ENCODE assay signal across 9 mouse cellular contexts in genomic region chr4:68022891-68023303, GRCm38 (mm10).
DNase-seq lines count a peak whose midpoint lies in the region; ATAC-seq and TF ChIP-seq lines count a peak whose summit lies in the region.
"Had no signal": no experiment of that assay in that cellular context is flagged by ENCODE, and none has a peak within 500 bp of the region (broad histone marks: within the 10 kb centered on the region; RNA-seq: fewer than 3 reads in every experiment).

No protein-coding gene starts in this region.

- peak; percentile 16 for TF ChIP-seq CTCF in ES-Bruce4 (IDR thresholded peaks at IDR 0.05; ENCODE audit: low read depth, low read length)
- TF ChIP-seq CTCF in left cerebral cortex, adult 2 months (IDR thresholded peaks at IDR 0.05) = peak; percentile 73

- H3K4me1 ChIP-seq in ES-Bruce4 (ENCODE audit: control insufficient read depth, insufficient read depth, low read length) = no peaks in the 10 kb centered on the region
- H3K4me1 ChIP-seq in embryonic facial prominence, embryonic 10.5 days = no peaks in the 10 kb centered on the region
- no peaks in the 10 kb centered on the region for H3K4me1 ChIP-seq in hindbrain, embryonic 14.5 days (replicated peaks; ENCODE audit: control insufficient read depth, insufficient read depth, low read length)
- H3K4me1 ChIP-seq in midbrain, embryonic 15.5 days = peaks cover 6% of the 10 kb centered on the region; the same call in 1 of the 2 replicates
- H3K4me1 ChIP-seq: embryonic facial prominence, embryonic 12.5 days had no signal

- intact Hi-C loops in left cerebral cortex, adult 2 months (cut with DNase I) = loop anchor here (2.0 to 10.0 kb wide), 3 partner anchors 742 to 1732 kb away; no protein-coding TSS in a partner anchor
- intact Hi-C loops in gastrocnemius, postnatal 36 days (cut with DNase I) = no loop called here

- H3K36me3 ChIP-seq in ES-Bruce4 (ENCODE audit: control insufficient read depth, insufficient read depth, low read length, poor library complexity, severe bottlenecking) = no peaks in the 10 kb centered on the region
- no peaks in the 10 kb centered on the region for H3K36me3 ChIP-seq in embryonic facial prominence, embryonic 10.5 days (replicated peaks)
- H3K36me3 ChIP-seq in hindbrain, embryonic 14.5 days (replicated peaks; ENCODE audit: control insufficient read depth, insufficient read depth) = no peaks in the 10 kb centered on the region
- no peaks in the 10 kb centered on the region for H3K36me3 ChIP-seq in midbrain, embryonic 15.5 days (replicated peaks)
- H3K36me3 ChIP-seq: embryonic facial prominence, embryonic 12.5 days had no signal

- peak; percentile 8 for DNase-seq in adrenal gland, adult 8-10 months
- DNase-seq in embryonic facial prominence, embryonic 10.5 days (ENCODE audit: low spot score) = peak; percentile 30
- peak; percentile 80 for DNase-seq in hindbrain, embryonic 14.5 days (ENCODE audit: low spot score)
- peak; percentile 53 to 59 for DNase-seq in left cerebral cortex, adult 2 months (ENCODE audit: extremely low spot score in 1 of 2, low spot score in 2 of 2)
- DNase-seq in spleen, postnatal 4 days (ENCODE audit: low spot score in 2 of 2) = no peak
- DNase-seq in gastrocnemius, postnatal 36 days = no peak

- H3K4me3 ChIP-seq in ES-Bruce4 (ENCODE audit: low read depth, low read length) = no peak overlapping the region
- H3K4me3 ChIP-seq in embryonic facial prominence, embryonic 10.5 days = no peak overlapping the region
- no peak overlapping the region for H3K4me3 ChIP-seq in hindbrain, embryonic 14.5 days (replicated peaks; ENCODE audit: low read length)
- no peak overlapping the region for H3K4me3 ChIP-seq in left cerebral cortex, adult 2 months
- H3K4me3 ChIP-seq in midbrain, embryonic 15.5 days = no peak overlapping the region
- H3K4me3 ChIP-seq: embryonic facial prominence, embryonic 12.5 days had no signal

- ATAC-seq in hindbrain, embryonic 14.5 days (ENCODE audit: low FRiP score) = peak; percentile 91
- peak; percentile 93 for ATAC-seq in midbrain, embryonic 15.5 days (replicated peaks)

- no peak overlapping the region for H3K4me2 ChIP-seq in hindbrain, embryonic 14.5 days (replicated peaks)
- 0 out of 2 replicates have a peak overlapping the region, but pooled peaks have one; percentile 6 for H3K4me2 ChIP-seq in midbrain, embryonic 15.5 days
- H3K4me2 ChIP-seq: embryonic facial prominence, embryonic 12.5 days had no signal

- no peaks in the 10 kb centered on the region for H3K9me3 ChIP-seq in ES-Bruce4 (replicated peaks; ENCODE audit: control insufficient read depth, insufficient read depth, low read length, poor library complexity, severe bottlenecking)
- H3K9me3 ChIP-seq in embryonic facial prominence, embryonic 10.5 days = no peaks in the 10 kb centered on the region
- H3K9me3 ChIP-seq in hindbrain, embryonic 14.5 days (ENCODE audit: control insufficient read depth, low read length) = no peaks in the 10 kb centered on the region
- no peaks in the 10 kb centered on the region for H3K9me3 ChIP-seq in midbrain, embryonic 15.5 days
- H3K9me3 ChIP-seq: embryonic facial prominence, embryonic 12.5 days had no signal

- TF ChIP-seq EP300 in ES-Bruce4 (IDR thresholded peaks at IDR 0.05; ENCODE audit: insufficient read depth, low read depth, low read length) = no peak

- no peak overlapping the region for H3K27ac ChIP-seq in ES-Bruce4 (ENCODE audit: insufficient read depth, low read length)
- no peak overlapping the region for H3K27ac ChIP-seq in embryonic facial prominence, embryonic 10.5 days (replicated peaks)
- peak overlapping the region; percentile 43; the same call in 1 of the 2 replicates for H3K27ac ChIP-seq in hindbrain, embryonic 14.5 days
- 0 out of 2 replicates have a peak overlapping the region, but pooled peaks have one; percentile 32 for H3K27ac ChIP-seq in left cerebral cortex, adult 2 months
- H3K27ac ChIP-seq in midbrain, embryonic 15.5 days = 0 out of 2 replicates have a peak overlapping the region, but pooled peaks have one; percentile 61
- H3K27ac ChIP-seq: embryonic facial prominence, embryonic 12.5 days had no signal

- WGBS in embryonic facial prominence, embryonic 10.5 days = 11% methylated on average over 2 of the region's 2 CpGs
- 16% methylated on average over 2 of the region's 2 CpGs for WGBS in hindbrain, embryonic 14.5 days
- 11% methylated on average over 2 of the region's 2 CpGs for WGBS in midbrain, embryonic 15.5 days

- no peaks in the 10 kb centered on the region for H3K27me3 ChIP-seq in ES-Bruce4 (ENCODE audit: control insufficient read depth, insufficient read depth, low read length, poor library complexity, severe bottlenecking)
- no peaks in the 10 kb centered on the region for H3K27me3 ChIP-seq in embryonic facial prominence, embryonic 10.5 days (replicated peaks; ENCODE audit: low read depth, poor library complexity, severe bottlenecking)
- no peaks in the 10 kb centered on the region for H3K27me3 ChIP-seq in hindbrain, embryonic 14.5 days (ENCODE audit: control insufficient read depth, insufficient read depth, low read length)
- no peaks in the 10 kb centered on the region for H3K27me3 ChIP-seq in midbrain, embryonic 15.5 days (replicated peaks)
- H3K27me3 ChIP-seq: embryonic facial prominence, embryonic 12.5 days had no signal

- no peak overlapping the region for H3K9ac ChIP-seq in ES-Bruce4 (ENCODE audit: low read depth, poor library complexity, severe bottlenecking)
- H3K9ac ChIP-seq in hindbrain, embryonic 14.5 days = no peak overlapping the region
- H3K9ac ChIP-seq in midbrain, embryonic 15.5 days = no peak overlapping the region
- H3K9ac ChIP-seq: embryonic facial prominence, embryonic 12.5 days had no signal

- no peak for TF ChIP-seq POLR2A in ES-Bruce4 (IDR thresholded peaks at IDR 0.05; ENCODE audit: insufficient read depth, low read length)

Comparison
In these comparisons a context has a peak if more than half of its experiments do, and no peak if none do; other contexts are left out.
1. H3K27ac ChIP-seq: peak in hindbrain, embryonic 14.5 days (single experiment), left cerebral cortex, adult 2 months (single experiment) and midbrain, embryonic 15.5 days (single experiment); none in ES-Bruce4 (single experiment) and embryonic facial prominence, embryonic 10.5 days (single experiment).
2. DNase-seq: peak in adrenal gland, adult 8-10 months (single experiment), embryonic facial prominence, embryonic 10.5 days (single experiment), hindbrain, embryonic 14.5 days (single experiment) and left cerebral cortex, adult 2 months (2 of 2); none in spleen, postnatal 4 days (0 of 2) and gastrocnemius, postnatal 36 days (0 of 2).